Mouse (Mus musculus) midbrain, embryonic 12.5 days (tissue): ENCODE data around the gene Nolc1. TPM values are rescaled to one million over a fixed set of nuclear protein-coding genes. Genes with fewer than 3 reads are reported as not detected.
A peak's percentile ranks its signal among the peaks of the same experiment; 100 is the strongest.
"Not testable (repeated sequence)": the region's sequence is repeated elsewhere in the genome, so short reads cannot be mapped to it uniquely, and the experiment has no call there.

Experiments
- ATAC-seq: fragments of 200-750 bp; cut with Nextera tagmentation; 2 replicates; pipeline ENCODE4 v1.8.0; 2017; ENCODE audit warnings: low read depth, moderate TSS enrichment, moderate library complexity; ENCODE audit not compliant: low FRiP score
- H3K27ac ChIP-seq: fragments of 300-500 bp; sonication (generic); replicated peaks from 2 replicates; pipeline ENCODE4 v1.5.1; 2016; ENCODE audit warnings: mild to moderate bottlenecking
- H3K27me3 ChIP-seq: fragments of 300-500 bp; sonication (generic); 2 replicates; pipeline ENCODE4 v1.6.1; 2016; ENCODE audit warnings: mild to moderate bottlenecking
- H3K36me3 ChIP-seq: fragments of 300-500 bp; sonication (generic); 2 replicates; pipeline ENCODE4 v1.6.1; 2016
- H3K4me1 ChIP-seq: fragments of 300-500 bp; sonication (generic); 2 replicates; pipeline ENCODE4 v1.6.1; 2016
- H3K4me2 ChIP-seq: fragments of 300-500 bp; sonication (generic); replicated peaks from 2 replicates; pipeline ENCODE4 v1.6.1; 2016; ENCODE audit warnings: mild to moderate bottlenecking, moderate library complexity
- H3K4me3 ChIP-seq: fragments of 300-500 bp; sonication (generic); 2 replicates; pipeline ENCODE4 v1.5.1; 2016; ENCODE audit warnings: mild to moderate bottlenecking
- H3K9ac ChIP-seq: fragments of 300-500 bp; sonication (generic); replicated peaks from 2 replicates; pipeline ENCODE4 v1.6.1; 2016; ENCODE audit warnings: mild to moderate bottlenecking, moderate library complexity
- H3K9me3 ChIP-seq: fragments of 300-500 bp; sonication (generic); 2 replicates; pipeline ENCODE4 v1.6.1; 2016; ENCODE audit warnings: mild to moderate bottlenecking
- WGBS: fragments of 180-500 bp; shearing (Covaris S2); methylation state at CpG from one replicate; pipeline ENCODE4 v1.1.7; 2016; 5-methylcytosine and 5-hydroxymethylcytosine counted together
- polyA plus RNA-seq: library from polyadenylated mRNA; unstranded; fragments of >200 nt; fragmentation: Nextera tagmentation; extraction: Ambion mirVana; gene quantifications from 2 replicates; pipeline ENCODE4 v1.2.1, GENCODE M21; 2016

The Nolc1 gene
- polyA plus RNA-seq, 1 experiment from 2014 or later, result 103 TPM

DNA sequence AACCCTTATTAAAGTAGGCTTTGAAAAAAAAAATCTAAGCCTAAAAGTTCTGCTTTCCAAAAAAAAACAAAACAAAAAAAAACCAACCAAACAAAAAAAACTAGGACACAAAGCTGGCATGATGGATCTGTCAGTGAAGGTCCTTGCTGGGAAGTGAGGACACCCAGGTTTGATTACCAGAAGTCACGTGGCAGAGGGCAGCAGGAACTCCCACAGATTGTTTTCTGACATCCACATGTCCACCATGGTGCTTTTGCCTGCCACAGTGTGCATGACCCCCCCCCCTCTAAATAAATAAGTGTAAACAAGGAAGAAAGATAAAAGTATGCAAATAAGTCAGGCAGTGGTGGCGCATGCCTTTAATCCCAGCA lies 28.5 kb downstream of the Nolc1 start:
- no peaks in the 10 kb centered on the region for H3K9me3 ChIP-seq
- no peak for ATAC-seq
- no peak overlapping the region for H3K4me3 ChIP-seq
- no peak overlapping the region for H3K27ac ChIP-seq
- H3K4me2 ChIP-seq, result no peak overlapping the region
- H3K9ac ChIP-seq, result no peak overlapping the region
- no peaks in the 10 kb centered on the region for H3K27me3 ChIP-seq
- H3K4me1 ChIP-seq, result no peaks in the 10 kb centered on the region
- H3K36me3 ChIP-seq, result no peaks in the 10 kb centered on the region
- 76% methylated on average over 2 of the region's 2 CpGs for WGBS

DNA sequence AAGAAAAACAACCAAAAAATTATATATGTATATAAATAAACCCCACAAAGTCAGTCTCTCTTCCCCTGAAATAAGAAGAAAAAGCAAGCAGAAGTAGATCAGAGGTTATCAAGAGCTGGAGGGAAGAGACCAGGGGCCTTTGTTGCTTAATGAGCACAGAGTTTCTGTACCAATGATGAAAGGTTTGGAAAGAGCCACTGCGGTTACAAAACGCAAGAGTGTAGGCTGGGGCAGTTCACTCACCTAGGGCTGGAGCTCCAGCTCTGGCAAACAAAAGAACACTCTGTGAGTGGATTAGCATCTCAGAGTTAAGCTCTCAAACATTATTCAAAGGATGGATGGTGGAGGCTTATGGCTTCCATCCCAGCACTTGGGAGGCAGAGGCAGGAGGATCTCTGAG lies 34.6 kb downstream of the Nolc1 start:
- Histone ChIP-seq H3K4me2 (no peak overlapping the region), H3K9me3 (no peaks in the 10 kb centered on the region), H3K27ac (no peak overlapping the region), H3K9ac (no peak overlapping the region), H3K4me3 (no peak overlapping the region), H3K4me1 (no peaks in the 10 kb centered on the region), H3K27me3 (no peaks in the 10 kb centered on the region), H3K36me3 (no peaks in the 10 kb centered on the region)
- 74% methylated on average over 2 of the region's 2 CpGs for WGBS
- no peak for ATAC-seq

DNA sequence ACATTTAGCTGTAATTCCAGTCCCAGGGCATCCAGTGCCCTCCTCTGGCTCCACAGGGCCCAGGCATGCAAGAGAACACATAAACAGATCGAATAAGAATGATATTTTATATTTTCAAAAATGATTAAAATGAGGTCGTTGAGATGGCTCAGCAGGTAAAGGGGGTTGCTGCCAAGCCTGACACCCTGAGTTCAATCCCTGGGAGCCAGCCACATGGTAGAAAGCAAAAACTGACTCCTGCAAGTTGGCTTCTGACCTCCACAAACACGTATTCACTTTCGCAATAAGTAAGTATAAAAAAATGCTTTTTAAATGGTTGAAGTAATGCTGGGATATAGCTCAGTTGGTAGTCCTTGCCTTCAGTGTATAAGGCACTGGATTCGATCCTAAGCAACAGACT lies 35.1 kb downstream of the Nolc1 start:
- Histone ChIP-seq H3K4me2 (no peak overlapping the region), H3K36me3 (no peaks in the 10 kb centered on the region), H3K27me3 (no peaks in the 10 kb centered on the region), H3K9ac (no peak overlapping the region), H3K4me3 (no peak overlapping the region), H3K9me3 (no peaks in the 10 kb centered on the region), H3K27ac (no peak overlapping the region), H3K4me1 (no peaks in the 10 kb centered on the region)
- no peak for ATAC-seq
- 87% methylated on average over 5 of the region's 5 CpGs for WGBS

DNA sequence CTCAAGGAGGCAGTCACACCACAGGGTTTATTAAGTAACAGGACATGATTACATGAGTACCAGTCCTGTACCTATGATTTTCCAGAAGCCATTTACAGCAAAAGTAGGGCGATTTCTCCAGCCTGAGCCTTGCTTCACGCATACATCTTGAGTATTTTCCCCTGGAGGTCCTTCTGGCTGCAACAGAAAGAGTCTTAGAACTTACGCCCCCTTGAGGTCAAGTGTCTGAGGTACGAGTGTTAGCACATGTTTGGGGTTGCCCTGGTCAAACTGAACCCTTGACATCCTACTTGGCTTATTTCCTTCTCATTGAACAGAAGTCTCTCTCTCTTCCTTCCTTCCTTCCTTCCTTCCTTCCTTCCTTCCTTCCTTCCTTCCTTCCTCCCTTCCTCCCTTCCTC lies 39.0 kb downstream of the Nolc1 start:
- Histone ChIP-seq H3K9me3 (no peaks in the 10 kb centered on the region), H3K4me1 (no peaks in the 10 kb centered on the region), H3K36me3 (no peaks in the 10 kb centered on the region), H3K4me2 (no peak overlapping the region), H3K27me3 (no peaks in the 10 kb centered on the region), H3K4me3 (no peak overlapping the region), H3K27ac (no peak overlapping the region), H3K9ac (no peak overlapping the region)
- ATAC-seq, result no peak
- WGBS, result 58% methylated on average over 4 of the region's 4 CpGs

DNA sequence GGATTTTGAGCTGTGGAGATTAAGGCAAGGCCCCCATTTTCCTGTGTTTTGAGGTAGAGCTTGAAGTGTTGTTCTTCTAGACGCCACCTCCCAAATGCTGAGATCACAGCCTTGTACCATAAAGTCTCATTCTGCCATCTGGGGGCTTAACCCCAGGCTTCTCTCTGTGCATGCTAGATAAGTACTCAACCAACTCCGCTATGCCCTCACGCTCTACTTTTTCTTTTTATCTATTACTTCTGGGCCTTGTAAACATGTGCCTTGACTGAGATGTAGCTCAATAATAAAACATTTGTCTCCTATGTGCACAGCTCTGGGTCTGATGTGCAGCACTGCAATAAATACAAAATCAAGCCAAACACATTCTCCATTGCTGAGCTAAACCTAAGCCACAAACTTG lies 43.8 kb downstream of the Nolc1 start:
- ATAC-seq, result no peak
- Histone ChIP-seq H3K27me3 (no peaks in the 10 kb centered on the region), H3K9me3 (no peaks in the 10 kb centered on the region), H3K36me3 (no peaks in the 10 kb centered on the region), H3K4me1 (no peaks in the 10 kb centered on the region), H3K27ac (no peak overlapping the region), H3K9ac (no peak overlapping the region), H3K4me2 (no peak overlapping the region), H3K4me3 (no peak overlapping the region)
- WGBS, result 89% methylated on average over 3 of the region's 3 CpGs

DNA sequence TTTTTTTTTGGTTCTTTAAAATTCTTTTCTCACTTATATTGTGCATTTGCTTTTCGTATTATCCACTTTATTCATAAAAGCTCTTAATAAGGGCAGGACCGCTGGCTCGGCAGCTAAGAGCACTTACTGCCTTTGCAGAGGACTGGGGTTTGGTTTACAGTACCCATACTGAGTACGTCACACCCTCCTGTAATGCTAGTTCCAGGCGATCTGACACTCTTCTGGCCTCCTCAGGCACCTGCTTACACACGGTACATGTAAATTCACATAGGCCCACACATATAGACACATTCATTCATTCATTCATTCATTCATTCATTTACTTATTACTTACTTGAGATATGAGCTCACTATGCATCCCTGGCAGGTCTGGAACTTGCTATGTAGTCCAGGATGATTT lies 45.2 kb downstream of the Nolc1 start:
- H3K4me2 ChIP-seq, result no peak overlapping the region
- no peak overlapping the region for H3K27ac ChIP-seq
- no peaks in the 10 kb centered on the region for H3K36me3 ChIP-seq
- ATAC-seq, result no peak
- H3K4me1 ChIP-seq, result no peaks in the 10 kb centered on the region
- 0 out of 2 replicates have a peak, but pooled peaks cover under 1% of the 10 kb centered on the region for H3K27me3 ChIP-seq
- H3K4me3 ChIP-seq, result no peak overlapping the region
- no peaks in the 10 kb centered on the region for H3K9me3 ChIP-seq
- no peak overlapping the region for H3K9ac ChIP-seq
- WGBS, result 79% methylated on average over 6 of the region's 6 CpGs

DNA sequence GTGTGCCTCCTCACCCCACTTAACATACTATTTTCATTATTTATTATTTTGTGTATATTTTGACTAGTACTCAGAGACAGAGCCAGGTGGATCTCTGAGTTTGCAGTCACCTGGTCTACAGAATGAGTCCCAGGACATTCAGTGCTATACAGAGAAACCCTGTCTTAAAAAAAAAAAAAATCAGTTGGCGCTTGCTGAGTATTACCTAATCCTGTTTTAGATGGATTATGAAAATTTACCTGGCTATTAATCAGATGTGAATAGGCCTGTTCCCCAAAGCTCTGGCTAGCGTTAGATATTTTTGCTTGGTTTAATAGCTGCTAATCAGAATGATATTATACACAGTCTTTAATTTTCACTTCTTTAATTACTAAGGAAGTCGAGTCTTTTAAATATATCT lies 48.2 kb downstream of the Nolc1 start:
- Histone ChIP-seq H3K4me2 (no peak overlapping the region), H3K4me1 (no peaks in the 10 kb centered on the region), H3K27ac (no peak overlapping the region), H3K27me3 (peaks cover 17% of the 10 kb centered on the region; the same call in 1 of the 2 replicates), H3K4me3 (no peak overlapping the region), H3K36me3 (no peaks in the 10 kb centered on the region), H3K9me3 (no peaks in the 10 kb centered on the region), H3K9ac (no peak overlapping the region)
- no peak for ATAC-seq
- WGBS, result 85% methylated on average over 3 of the region's 3 CpGs

DNA sequence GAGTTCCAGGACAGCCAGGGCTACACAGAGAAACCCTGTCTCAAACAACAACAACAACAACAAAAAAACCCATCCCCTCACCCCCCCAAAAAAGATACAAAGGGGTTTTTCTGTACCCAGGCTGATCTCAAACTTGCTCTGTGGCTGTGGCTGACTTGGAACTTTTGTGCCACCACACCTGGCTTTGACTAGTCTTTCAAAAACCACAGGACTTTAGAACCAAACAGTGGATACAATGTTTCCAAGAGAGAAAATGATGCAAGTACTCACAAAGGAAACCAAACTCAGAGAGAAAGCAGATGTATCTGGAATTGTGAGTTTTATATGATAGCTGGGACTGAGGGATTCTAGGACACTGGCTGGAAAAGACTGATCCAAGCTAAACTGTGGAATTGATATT lies 49.0 kb downstream of the Nolc1 start:
- no peaks in the 10 kb centered on the region for H3K36me3 ChIP-seq
- no peaks in the 10 kb centered on the region for H3K9me3 ChIP-seq
- no peak for ATAC-seq

DNA sequence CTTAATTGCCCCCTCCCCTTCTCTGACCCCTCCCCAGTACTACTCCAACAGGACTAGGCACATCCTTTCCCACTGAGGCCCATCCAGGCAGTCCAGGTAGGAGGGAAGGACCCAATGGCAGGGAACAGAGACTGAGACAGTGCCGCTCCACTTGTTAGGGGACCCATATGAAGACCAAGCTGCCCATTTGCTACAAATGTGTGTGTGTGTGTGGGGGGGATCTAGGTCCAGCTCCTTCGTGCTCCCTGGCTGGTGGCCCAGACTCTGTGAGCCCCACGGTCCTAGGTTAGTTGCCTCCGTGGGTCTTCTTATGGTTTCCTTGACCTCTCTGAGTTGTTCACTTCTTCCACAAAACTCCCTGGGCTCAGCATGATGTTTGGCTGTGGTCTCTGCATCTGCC lies 50.6 kb downstream of the Nolc1 start:
- Histone ChIP-seq H3K27ac (no peak overlapping the region), H3K4me3 (no peak overlapping the region), H3K9ac (no peak overlapping the region), H3K4me2 (no peak overlapping the region), H3K4me1 (no peaks in the 10 kb centered on the region), H3K9me3 (no peaks in the 10 kb centered on the region), H3K36me3 (no peaks in the 10 kb centered on the region), H3K27me3 (peaks cover 30% of the 10 kb centered on the region)
- no peak for ATAC-seq
- 89% methylated on average over 4 of the region's 4 CpGs for WGBS

More for the DNA sequence above, 49.0 kb downstream of the Nolc1 start:
- H3K4me1 ChIP-seq, result no peaks in the 10 kb centered on the region
- H3K27ac ChIP-seq, result no peak overlapping the region
- H3K9ac ChIP-seq, result no peak overlapping the region
- H3K4me2 ChIP-seq, result no peak overlapping the region
- H3K27me3 ChIP-seq, result peaks cover 17% of the 10 kb centered on the region; the same call in 1 of the 2 replicates
- no peak overlapping the region for H3K4me3 ChIP-seq

DNA sequence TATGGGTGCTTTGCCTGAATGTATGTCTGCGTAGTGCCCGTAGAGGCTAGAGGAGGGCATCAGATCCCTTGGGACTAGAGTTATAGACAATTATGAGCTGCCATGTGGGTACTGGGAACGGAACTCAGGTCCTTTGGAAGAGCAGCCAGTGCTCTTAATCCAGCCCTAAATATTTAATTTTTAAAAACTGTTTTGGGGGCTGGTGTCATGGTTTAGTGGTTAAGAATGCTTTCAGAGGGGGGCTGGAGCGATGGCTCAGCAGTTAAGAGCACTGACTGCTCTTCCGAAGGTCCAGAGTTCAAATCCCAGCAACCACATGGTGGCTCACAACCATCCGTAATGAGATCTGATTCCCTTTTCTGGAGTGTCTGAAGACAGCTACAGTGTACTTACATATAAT lies 54.1 kb downstream of the Nolc1 start:
- H3K4me1 ChIP-seq, H3K9me3 ChIP-seq, ATAC-seq, H3K9ac ChIP-seq, H3K36me3 ChIP-seq, H3K27ac ChIP-seq, H3K4me2 ChIP-seq, H3K4me3 ChIP-seq: not testable (repeated sequence)
- 78% methylated on average over 6 of the region's 6 CpGs for WGBS
- H3K27me3 ChIP-seq, result peaks cover 64% of the 10 kb centered on the region

DNA sequence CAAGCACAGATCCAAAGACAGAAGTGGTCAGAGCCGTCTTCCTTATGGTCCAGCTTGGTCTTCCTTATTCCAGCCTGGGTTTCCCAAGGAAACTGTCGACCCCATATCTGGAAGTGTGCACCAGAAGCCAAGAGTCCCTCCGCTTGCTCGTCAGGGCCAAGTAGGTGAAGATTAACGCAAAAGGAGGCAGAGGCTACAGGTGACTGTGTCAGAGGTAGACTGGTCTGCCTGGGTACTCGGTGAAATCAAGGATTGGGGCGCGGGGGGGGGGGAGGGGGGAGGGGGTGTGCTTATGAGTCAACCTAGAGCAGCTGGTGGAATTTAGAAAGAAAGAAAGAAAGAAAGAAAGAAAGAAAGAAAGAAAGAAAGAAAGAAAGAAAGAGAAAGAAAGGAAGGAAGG lies 55.6 kb downstream of the Nolc1 start:
- no peaks in the 10 kb centered on the region for H3K36me3 ChIP-seq
- no peak overlapping the region for H3K27ac ChIP-seq
- WGBS, result 7% methylated on average over 6 of the region's 8 CpGs
- peak overlapping the region; percentile 42; the same call in 1 of the 2 replicates for H3K4me2 ChIP-seq
- ATAC-seq, result no peak
- H3K9ac ChIP-seq, result no peak overlapping the region
- peaks cover 16% of the 10 kb centered on the region for H3K4me1 ChIP-seq
- peak overlapping the region; percentile 24; the same call in 1 of the 2 replicates for H3K4me3 ChIP-seq
- no peaks in the 10 kb centered on the region for H3K9me3 ChIP-seq
- peaks cover 74% of the 10 kb centered on the region for H3K27me3 ChIP-seq

DNA sequence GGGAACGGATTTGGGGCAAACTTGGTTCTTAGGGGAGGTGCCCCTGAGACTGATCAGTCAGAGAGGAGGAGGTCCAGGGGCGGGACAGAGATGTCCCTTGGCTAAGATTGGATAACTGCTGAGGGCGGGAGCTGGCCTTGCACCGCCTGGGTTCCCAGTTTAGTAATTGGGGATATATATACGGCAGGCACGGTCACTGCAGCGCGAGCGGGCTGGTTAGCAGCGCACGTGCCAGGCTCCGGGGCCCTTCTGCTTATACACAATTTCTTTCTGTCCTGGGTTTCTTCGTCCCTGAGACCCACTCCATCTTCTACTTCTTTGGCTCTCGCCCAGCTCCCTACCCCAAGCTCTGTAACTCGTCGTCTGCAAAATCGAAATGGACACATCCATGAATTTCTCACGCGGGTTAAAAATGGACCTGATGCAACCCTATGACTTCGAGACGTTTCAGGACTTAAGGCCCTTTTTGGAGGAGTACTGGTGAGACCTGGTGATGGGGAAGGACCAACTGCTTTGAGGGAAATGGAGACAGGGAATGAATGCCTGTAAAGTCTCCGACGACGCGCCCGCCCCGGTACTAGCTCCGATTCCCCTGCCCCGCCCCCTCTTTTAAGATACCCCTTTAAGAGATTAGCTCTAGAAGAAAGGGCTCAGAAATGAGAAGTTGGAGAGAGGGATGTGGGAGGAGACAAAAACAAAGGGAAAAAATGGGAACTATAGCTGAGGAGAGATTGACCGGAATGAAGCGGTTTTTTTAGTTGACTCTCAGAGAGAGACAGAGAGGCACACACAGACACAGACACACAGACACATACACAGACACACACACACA lies 56.2 kb downstream of the Nolc1 start, which contains the start of gene Elovl3:
TSS of gene Elovl3 (plus strand) at position 204 of the 832 bp plus-strand sequence.
- no peaks in the 10 kb centered on the region for H3K36me3 ChIP-seq
- peak within 1 kb of the TSS; percentile 24 for H3K4me3 ChIP-seq
- WGBS, result 1% methylated on average over 31 of the region's 31 CpGs
- H3K27ac ChIP-seq, result no peak within 1 kb of the TSS
- H3K27me3 ChIP-seq, result peaks cover 77% of the 10 kb centered on the region
- peak within 1 kb of the TSS; percentile 42 for H3K4me2 ChIP-seq
- peaks cover 22% of the 10 kb centered on the region for H3K4me1 ChIP-seq
- H3K9ac ChIP-seq, result no peak within 1 kb of the TSS
- H3K9me3 ChIP-seq, result no peaks in the 10 kb centered on the region
- ATAC-seq, result no peak

DNA sequence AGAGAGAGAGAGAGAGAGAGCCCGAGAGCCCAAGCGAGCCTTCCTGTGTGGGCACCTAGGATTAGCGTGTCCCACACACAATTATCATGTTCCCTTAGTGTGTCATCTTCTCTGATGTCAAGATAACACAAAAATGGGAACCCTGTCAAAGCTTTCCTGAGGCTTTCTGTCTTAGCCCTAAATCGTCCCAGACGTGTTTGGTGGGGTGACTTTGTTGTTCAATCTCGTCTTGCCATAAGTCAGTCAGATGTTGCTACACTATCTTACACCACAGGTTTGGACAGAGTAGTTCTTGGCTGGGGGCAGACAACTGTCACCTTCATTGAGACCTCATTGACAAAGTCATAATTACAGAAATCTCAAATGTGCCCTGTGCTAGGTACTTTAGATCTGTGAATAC lies 56.9 kb downstream of the Nolc1 start:
- no peak for ATAC-seq
- H3K9ac ChIP-seq, result no peak overlapping the region

More for the DNA sequence above, 56.9 kb downstream of the Nolc1 start:
- Histone ChIP-seq H3K36me3 (no peaks in the 10 kb centered on the region), H3K27ac (no peak overlapping the region), H3K9me3 (no peaks in the 10 kb centered on the region), H3K4me1 (peaks cover 26% of the 10 kb centered on the region), H3K4me2 (no peak overlapping the region), H3K27me3 (peaks cover 80% of the 10 kb centered on the region), H3K4me3 (no peak overlapping the region)
- WGBS, result 43% methylated on average over 6 of the region's 6 CpGs
